Mouse (Mus musculus) limb, embryonic 11.5 days (tissue): Measurements from ENCODE around the gene Kcnip1. TPM values are rescaled to one million over a fixed set of nuclear protein-coding genes. Genes with fewer than 3 reads are reported as not detected.
A peak's percentile ranks its signal among the peaks of the same experiment; 100 is the strongest.

Experiments
- ATAC-seq: fragments of 200-750 bp; cut with Nextera tagmentation; 2 replicates; pipeline ENCODE4 v1.8.0; 2017; ENCODE audit warnings: low read depth; ENCODE audit not compliant: insufficient number of reproducible peaks, low FRiP score, low TSS enrichment
- DNase-seq: peaks from one replicate; pipeline ENCODE4 v3.0.0-alpha.2; 2015; ENCODE audit warnings: low spot score
- H3K27ac ChIP-seq: fragments of 300-500 bp; sonication (generic); replicated peaks from 2 replicates; pipeline ENCODE4 v1.5.1; 2014; ENCODE audit warnings: low read depth, mild to moderate bottlenecking, low read length
- H3K27me3 ChIP-seq: fragments of 300-500 bp; sonication (generic); 2 replicates; pipeline ENCODE4 v1.6.1; 2014; ENCODE audit warnings: mild to moderate bottlenecking, low read length, mixed read lengths; ENCODE audit not compliant: control insufficient read depth, insufficient read depth
- H3K36me3 ChIP-seq: fragments of 300-500 bp; sonication (generic); 2 replicates; pipeline ENCODE4 v1.6.1; 2014; ENCODE audit warnings: mild to moderate bottlenecking, low read length, moderate library complexity, mixed read lengths; ENCODE audit not compliant: control insufficient read depth, insufficient read depth
- H3K4me1 ChIP-seq: fragments of 300-500 bp; sonication (generic); 2 replicates; pipeline ENCODE4 v1.6.1; 2014; ENCODE audit warnings: low read length, mixed read lengths; ENCODE audit not compliant: control insufficient read depth, insufficient read depth
- H3K4me2 ChIP-seq: fragments of 300-500 bp; sonication (generic); 2 replicates; pipeline ENCODE4 v1.6.1; 2014; ENCODE audit warnings: low read depth, mild to moderate bottlenecking, moderate library complexity; ENCODE audit not compliant: severe bottlenecking
- H3K4me3 ChIP-seq: fragments of 300-500 bp; sonication (generic); 2 replicates; pipeline ENCODE4 v1.5.1; 2014; ENCODE audit warnings: low read depth, low read length
- H3K9ac ChIP-seq: fragments of 300-500 bp; sonication (generic); 2 replicates; pipeline ENCODE4 v1.6.1; 2014; ENCODE audit warnings: mild to moderate bottlenecking, low read length
- H3K9me3 ChIP-seq: fragments of 300-500 bp; sonication (generic); 2 replicates; pipeline ENCODE4 v1.6.1; 2016; ENCODE audit warnings: low read length; ENCODE audit not compliant: control insufficient read depth
- WGBS: fragments of 180-500 bp; shearing (Covaris S2); extraction: QIAGEN DNeasy Blood & Tissue Kit; methylation state at CpG from one replicate; pipeline ENCODE4 v1.1.7; 2014; 5-methylcytosine and 5-hydroxymethylcytosine counted together
- polyA plus RNA-seq: library from polyadenylated mRNA; unstranded; fragments of >200 nt; fragmentation: Nextera tagmentation; extraction: Ambion mirVana; gene quantifications from 2 replicates; pipeline ENCODE4 v1.2.1, GENCODE M21; 2014

Kcnip1 gene
- polyA plus RNA-seq, 1 experiment from 2014 or later: 0.80 TPM

DNA sequence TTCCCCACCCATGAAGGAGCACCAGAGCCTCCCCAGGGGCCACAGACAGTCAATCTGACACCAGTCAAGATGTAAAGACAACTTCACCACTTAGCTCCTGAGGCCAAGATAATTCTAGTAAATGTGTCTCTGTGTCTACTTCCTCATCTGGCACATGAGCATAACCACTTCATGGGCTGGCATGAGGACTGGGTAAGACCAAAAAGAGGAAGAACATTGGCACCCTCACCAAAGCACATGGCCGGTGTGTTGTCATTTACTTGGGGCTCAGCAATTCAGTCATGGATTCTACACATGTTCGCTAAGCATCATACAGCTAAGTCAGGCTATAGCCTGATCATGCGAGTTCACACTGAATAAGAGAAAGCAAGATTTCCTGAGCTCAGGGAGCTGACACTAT is 144.3 kb downstream of the Kcnip1 start:
- ATAC-seq: no peak
- DNase-seq: no peak
- H3K36me3 ChIP-seq: no peaks in the 10 kb centered on the region
- H3K4me2 ChIP-seq: no peak overlapping the region
- H3K27ac ChIP-seq: no peak overlapping the region
- no peak overlapping the region for H3K4me3 ChIP-seq
- H3K9ac ChIP-seq: no peak overlapping the region
- WGBS: 97% methylated on average over 3 of the region's 3 CpGs
- no peaks in the 10 kb centered on the region for H3K4me1 ChIP-seq
- no peaks in the 10 kb centered on the region for H3K9me3 ChIP-seq
- H3K27me3 ChIP-seq: peaks cover 1% of the 10 kb centered on the region

DNA sequence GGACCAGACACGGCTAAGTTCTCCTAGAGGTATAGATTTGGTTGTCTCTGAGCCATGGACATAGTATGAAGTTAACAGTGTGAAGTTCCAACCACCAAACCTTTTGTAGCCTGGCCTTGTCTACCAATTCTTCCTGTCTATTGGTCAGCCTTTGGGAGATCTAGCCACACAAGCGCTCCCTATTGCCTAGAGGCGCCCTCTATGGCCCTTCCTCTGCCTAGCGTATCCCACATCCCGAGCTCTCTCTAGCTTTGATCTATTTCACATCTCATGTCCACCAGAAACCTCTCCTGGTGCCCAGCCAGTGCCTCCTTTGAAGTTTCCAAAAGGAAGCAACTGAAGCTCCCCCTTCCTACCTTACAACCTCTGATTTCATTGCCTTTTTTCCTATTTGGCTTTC is 147.0 kb downstream of the Kcnip1 start:
- Histone ChIP-seq H3K4me1 (0 out of 2 replicates have a peak, but pooled peaks cover 5% of the 10 kb centered on the region), H3K9ac (no peak overlapping the region), H3K4me3 (no peak overlapping the region), H3K36me3 (no peaks in the 10 kb centered on the region), H3K27me3 (peaks cover 16% of the 10 kb centered on the region), H3K27ac (no peak overlapping the region), H3K4me2 (no peak overlapping the region), H3K9me3 (peaks cover 3% of the 10 kb centered on the region; the same call in 1 of the 2 replicates)
- 52% methylated on average over 5 of the region's 5 CpGs for WGBS
- ATAC-seq (no peak), DNase-seq (no peak)

DNA sequence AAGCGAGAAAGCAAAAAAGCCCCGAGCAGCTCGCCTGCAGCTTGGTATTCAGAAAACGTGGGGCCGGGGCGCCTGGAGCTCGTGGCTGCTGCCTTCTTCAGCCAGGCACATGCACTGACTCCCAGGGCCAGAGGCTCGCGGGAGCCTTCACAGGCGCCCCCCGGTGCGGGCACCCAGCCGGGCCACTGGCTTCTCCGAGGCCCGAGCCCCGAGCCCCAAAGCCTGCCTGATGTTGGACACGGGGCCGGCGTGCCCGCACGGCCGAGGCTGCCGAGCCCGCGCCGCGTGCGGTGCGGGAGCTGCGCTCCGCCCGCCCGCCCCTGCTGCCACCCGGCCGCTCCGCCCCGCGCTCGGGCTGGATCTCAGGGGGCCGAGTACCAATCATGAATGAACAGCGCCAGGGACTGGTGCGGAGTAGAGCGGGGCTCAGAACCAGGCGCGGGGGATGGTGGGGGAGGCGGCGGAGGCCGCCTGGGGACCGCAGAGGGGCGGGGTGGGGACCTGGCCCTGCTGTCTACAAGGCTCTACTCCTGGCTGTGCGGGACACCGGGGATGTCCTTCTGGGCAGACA is 149.6 kb downstream of the Kcnip1 start:
- Histone ChIP-seq H3K27ac (no peak overlapping the region), H3K27me3 (peaks cover 16% of the 10 kb centered on the region), H3K9ac (peak overlapping the region; percentile 37; the same call in 1 of the 2 replicates), H3K4me1 (0 out of 2 replicates have a peak, but pooled peaks cover 5% of the 10 kb centered on the region), H3K36me3 (no peaks in the 10 kb centered on the region), H3K9me3 (peaks cover 3% of the 10 kb centered on the region; the same call in 1 of the 2 replicates), H3K4me3 (peak overlapping the region; percentile 31), H3K4me2 (peak overlapping the region; percentile 83)
- WGBS: under 1% methylated on average over 45 of the region's 52 CpGs
- ATAC-seq (peak; percentile 60; the same call in 1 of the 2 replicates), DNase-seq (peak; percentile 51)

DNA sequence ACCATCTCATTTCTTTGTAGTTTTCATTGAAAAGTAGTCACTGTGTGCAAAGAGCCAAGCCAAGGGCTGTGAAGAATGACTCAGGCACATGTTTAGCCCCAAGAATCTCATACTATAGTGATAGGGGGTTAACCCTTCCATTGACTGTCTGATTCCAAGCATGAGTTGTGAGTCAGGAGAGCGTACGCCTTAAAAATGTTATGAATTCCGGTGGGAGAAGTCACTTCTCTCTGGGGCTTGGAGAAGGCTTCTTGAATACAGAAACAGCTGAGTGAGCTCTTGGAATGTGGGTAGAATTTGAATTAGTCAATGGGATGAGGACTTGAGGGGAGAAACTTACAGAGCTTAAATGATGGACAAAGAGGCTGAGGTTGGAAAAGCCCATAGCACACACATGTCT is 153.9 kb downstream of the Kcnip1 start:
- 0 out of 2 replicates have a peak, but pooled peaks cover 5% of the 10 kb centered on the region for H3K4me1 ChIP-seq
- peaks cover 16% of the 10 kb centered on the region for H3K27me3 ChIP-seq
- H3K4me3 ChIP-seq: no peak overlapping the region
- H3K4me2 ChIP-seq: no peak overlapping the region
- ATAC-seq (no peak), DNase-seq (no peak)
- H3K9me3 ChIP-seq: peaks cover 3% of the 10 kb centered on the region; the same call in 1 of the 2 replicates
- WGBS: 85% methylated on average over 3 of the region's 3 CpGs
- H3K36me3 ChIP-seq: no peaks in the 10 kb centered on the region
- no peak overlapping the region for H3K9ac ChIP-seq
- H3K27ac ChIP-seq: no peak overlapping the region

DNA sequence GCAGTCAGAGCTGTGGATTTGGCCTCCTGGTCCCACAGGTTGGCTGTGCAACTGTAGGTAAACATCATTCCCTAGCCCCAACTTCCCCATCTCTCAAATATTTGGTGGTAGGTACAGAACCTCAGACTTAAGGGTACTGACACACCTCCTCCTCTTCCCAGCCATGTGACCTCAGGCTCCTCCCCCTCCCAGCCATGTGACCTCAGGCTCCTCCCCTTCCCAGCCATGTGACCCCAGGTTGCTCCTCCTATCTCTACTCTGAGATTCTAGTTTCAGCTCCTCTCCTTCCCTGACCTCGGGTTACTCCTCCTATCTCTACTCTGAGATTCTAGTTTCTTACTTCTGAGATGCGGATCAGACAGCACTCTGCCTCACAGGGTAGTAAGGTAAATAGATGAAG is 163.2 kb downstream of the Kcnip1 start:
- no peak overlapping the region for H3K9ac ChIP-seq
- no peaks in the 10 kb centered on the region for H3K36me3 ChIP-seq
- H3K9me3 ChIP-seq: no peaks in the 10 kb centered on the region
- 85% methylated on average over 2 of the region's 2 CpGs for WGBS
- no peaks in the 10 kb centered on the region for H3K4me1 ChIP-seq
- ATAC-seq (no peak), DNase-seq (no peak)
- H3K27me3 ChIP-seq: no peaks in the 10 kb centered on the region
- H3K4me3 ChIP-seq: no peak overlapping the region
- H3K27ac ChIP-seq: no peak overlapping the region
- H3K4me2 ChIP-seq: no peak overlapping the region

DNA sequence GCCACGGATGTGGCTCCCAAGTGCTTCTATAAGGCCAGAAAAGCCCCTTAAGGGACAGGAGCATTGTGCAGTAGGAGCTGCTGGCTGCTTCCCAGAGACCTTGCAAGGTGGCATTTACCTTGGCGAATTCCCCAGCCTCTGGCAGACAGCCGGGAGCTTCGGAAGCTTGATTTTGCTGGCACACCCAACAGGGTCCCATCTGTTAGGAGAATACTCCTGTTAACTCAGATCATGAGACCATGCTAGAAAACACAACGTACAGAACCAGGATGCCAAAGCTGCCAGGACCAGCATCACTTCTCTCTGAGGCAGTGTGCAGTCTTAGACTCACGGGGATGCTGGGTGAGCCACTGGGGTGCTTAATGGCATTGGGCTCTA is 165.1 kb downstream of the Kcnip1 start:
- no peak for ATAC-seq
- DNase-seq: no peak
- Histone ChIP-seq H3K4me3 (no peak overlapping the region), H3K4me1 (no peaks in the 10 kb centered on the region), H3K36me3 (no peaks in the 10 kb centered on the region), H3K4me2 (no peak overlapping the region), H3K27me3 (no peaks in the 10 kb centered on the region), H3K9ac (no peak overlapping the region), H3K9me3 (no peaks in the 10 kb centered on the region), H3K27ac (no peak overlapping the region)
- 83% methylated on average over 6 of the region's 6 CpGs for WGBS

DNA sequence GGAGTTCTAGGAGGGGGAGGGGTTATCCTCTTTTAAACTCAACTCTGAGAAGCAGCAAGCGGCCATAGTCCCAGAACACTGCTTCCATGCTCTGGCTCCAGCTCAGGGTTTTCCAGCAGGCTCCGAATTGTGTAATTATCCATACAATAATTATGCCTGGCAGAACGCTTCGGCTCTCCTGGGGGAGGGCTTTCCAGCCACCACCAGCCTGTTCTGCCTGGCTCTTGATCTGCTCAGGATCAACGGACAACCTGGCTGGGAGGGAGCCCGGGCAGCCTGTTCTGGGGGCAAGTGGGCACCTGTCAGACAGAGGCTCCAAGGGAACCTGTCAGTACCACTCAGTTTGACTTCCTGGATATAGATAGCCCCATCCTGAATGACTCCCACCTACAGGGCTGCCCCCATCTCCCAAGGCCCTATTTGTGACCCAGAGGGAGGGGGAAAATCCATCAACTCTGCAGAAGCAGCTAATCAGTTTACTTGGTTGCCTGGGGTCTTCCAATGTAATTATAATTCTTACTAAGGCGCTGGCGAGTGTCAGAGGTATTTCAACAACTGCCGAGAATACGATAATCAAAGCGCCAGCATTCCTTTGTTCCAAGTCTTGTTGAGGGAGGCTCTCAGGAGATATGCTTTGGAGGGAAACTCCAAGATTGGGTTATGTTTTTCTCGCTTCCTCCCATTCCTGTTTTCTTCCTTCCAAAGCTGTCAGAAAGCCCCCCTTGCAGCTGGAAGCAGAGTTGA is 165.7 kb downstream of the Kcnip1 start:
- DNase-seq: no peak
- Histone ChIP-seq H3K27ac (no peak overlapping the region), H3K36me3 (no peaks in the 10 kb centered on the region), H3K4me3 (no peak overlapping the region), H3K27me3 (no peaks in the 10 kb centered on the region), H3K9ac (no peak overlapping the region), H3K4me1 (no peaks in the 10 kb centered on the region), H3K9me3 (no peaks in the 10 kb centered on the region), H3K4me2 (no peak overlapping the region)
- no peak for ATAC-seq
- WGBS: 71% methylated on average over 12 of the region's 12 CpGs

DNA sequence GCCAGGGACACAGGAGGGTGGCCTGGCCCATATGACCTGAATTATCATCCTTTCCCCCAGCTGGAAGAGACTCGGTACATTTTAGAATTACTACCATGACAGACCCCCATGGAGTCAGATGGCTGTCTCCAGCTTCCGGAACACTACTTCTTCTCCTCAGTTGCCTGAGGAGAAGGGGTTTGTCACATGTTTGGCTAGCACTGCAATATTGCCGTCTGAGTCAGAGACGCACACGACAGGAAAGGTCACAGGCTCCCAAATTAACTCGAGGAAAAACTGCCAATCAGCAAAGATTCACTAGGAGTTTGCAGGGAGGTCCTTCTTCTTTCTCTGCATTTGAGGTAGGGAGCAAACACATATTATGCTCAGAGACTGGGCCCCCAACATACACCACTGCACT is 168.2 kb downstream of the Kcnip1 start:
- Histone ChIP-seq H3K36me3 (no peaks in the 10 kb centered on the region), H3K4me3 (no peak overlapping the region), H3K9me3 (no peaks in the 10 kb centered on the region), H3K4me1 (no peaks in the 10 kb centered on the region), H3K9ac (no peak overlapping the region), H3K27ac (no peak overlapping the region), H3K4me2 (no peak overlapping the region), H3K27me3 (no peaks in the 10 kb centered on the region)
- no peak for ATAC-seq
- 34% methylated on average over 6 of the region's 6 CpGs for WGBS
- DNase-seq: no peak
